Mouse (Mus musculus) testis, postnatal 10 days (tissue): ENCODE measurements around the gene Pdpk1.
"Not testable (repeated sequence)": the region's sequence is repeated elsewhere in the genome, so short reads cannot be mapped to it uniquely, and the experiment has no call there.

Experiments used
- DNase-seq: peaks from one replicate; pipeline ENCODE4 v3.0.0; 2021; ENCODE audit warnings: low spot score

The Pdpk1 gene

DNA sequence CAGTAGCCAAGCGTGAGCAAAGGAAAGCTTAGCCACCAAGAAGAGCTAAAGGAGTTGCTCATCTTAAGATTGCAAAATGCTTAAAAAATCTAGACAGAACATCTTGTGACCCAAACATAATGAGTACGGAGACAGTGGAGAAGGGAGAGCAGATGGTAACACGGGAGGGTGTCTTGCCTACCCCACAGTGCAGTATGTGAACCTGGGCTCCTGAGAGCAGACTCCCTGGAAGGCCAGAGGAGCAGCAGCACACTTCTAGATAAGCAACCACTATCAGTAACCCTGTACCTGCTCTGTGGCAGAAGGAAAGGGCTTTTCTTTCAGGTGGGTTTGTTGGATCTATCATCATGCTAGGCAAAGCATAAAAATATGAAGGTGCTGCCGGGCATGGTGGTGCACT, 37.7 kb downstream of the Pdpk1 start:
- no peak for DNase-seq

GRCm38 (mm10) chr17:24111256-24111655, 39.5 kb downstream of the Pdpk1 start:
- no peak for DNase-seq

DNA sequence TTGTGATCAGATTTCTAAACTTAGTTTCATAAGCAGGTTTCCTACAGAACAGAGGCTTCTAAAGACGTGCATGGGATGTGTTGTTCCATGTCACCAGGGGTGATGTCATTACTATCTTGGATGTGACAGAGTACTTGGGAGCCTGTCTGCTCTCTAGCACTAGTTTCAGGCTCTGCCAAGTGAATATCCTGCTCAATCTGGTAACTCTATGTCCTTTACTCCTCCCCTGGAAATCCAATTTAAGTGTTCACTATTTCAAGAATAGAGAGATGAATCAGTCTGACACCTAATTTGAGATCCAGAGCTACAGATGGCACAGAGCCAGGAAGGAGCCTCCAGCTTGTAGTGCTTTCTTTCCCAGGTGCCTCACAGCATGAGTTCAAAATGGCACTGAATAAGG, 41.8 kb downstream of the Pdpk1 start:
- DNase-seq: no peak

GRCm38 (mm10) chr17:24105111-24105510, 45.6 kb downstream of the Pdpk1 start:
- DNase-seq: no peak

GRCm38 (mm10) chr17:24098354-24098753, 52.4 kb downstream of the Pdpk1 start:
- no peak for DNase-seq

- DNase-seq: no peak
These were observed 60.1 kb downstream of the Pdpk1 start for GRCm38 (mm10) chr17:24090575-24090974.

GRCm38 (mm10) chr17:24086399-24086798, 64.3 kb downstream of the Pdpk1 start:
- DNase-seq: not testable (repeated sequence)

DNA sequence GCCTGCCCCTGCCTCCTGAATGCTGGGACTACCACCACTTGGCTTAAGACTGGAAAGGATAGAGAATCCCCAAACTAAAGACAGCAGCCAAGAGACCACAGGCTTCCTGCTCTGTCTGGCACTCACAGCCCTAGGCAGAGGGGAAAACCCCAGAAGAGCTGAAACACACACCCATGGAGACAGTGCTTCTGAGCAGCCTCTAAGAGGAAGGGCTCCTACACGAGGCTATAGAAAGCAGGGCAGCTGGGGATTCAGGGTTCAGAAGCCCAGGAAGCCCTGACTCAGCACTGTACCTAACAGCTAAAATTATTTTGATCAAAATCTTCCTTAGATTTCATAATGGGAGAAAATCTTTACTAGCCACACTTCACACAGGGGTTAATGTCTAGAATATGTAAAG, 66.1 kb downstream of the Pdpk1 start:
- no peak for DNase-seq

GRCm38 (mm10) chr17:24077101-24077500, 73.6 kb downstream of the Pdpk1 start:
- DNase-seq: no peak

DNA sequence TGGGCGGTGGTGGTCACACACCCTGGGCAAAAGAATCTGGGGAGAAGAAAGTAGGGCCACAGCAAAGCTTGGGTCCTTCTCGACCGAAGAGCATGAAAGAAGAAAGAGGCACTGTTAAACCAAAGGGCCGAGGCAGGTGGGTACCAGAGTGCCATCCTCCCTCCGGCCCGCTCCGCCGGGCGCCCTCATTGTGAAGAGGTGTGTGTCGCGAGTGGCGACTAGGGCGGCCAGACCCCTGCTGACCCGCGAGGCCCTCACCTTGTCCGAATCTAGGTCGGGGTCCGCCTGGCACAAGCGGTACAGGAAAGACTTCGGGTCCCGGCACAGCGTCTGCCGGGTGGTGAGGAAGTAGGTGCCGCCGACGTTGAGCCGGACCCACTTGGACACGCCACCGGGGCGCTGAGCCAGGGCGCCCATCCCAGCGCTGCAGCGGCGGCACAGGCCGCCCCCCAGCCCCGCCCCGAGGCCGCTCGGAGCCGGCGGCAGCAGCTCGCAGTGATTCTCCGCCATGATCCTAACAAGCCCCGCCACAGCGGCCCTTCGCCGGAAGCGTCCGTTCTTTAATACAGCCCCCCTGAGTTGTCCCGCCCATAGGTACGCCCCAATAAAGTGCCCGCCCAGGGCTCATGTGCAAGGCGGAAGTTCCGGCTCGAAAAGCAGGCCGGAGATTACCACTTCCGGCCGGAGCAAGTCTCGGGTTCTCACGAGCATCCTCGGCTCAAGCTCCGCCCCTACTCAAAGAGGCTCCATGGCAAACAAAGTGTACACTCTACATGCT, 77.6 kb downstream of the Pdpk1 start, which contains the start of gene Kctd5:
Kctd5 (minus strand) TSS at position 567 of the 778 bp plus-strand sequence.
- DNase-seq: peak; percentile 95

DNA sequence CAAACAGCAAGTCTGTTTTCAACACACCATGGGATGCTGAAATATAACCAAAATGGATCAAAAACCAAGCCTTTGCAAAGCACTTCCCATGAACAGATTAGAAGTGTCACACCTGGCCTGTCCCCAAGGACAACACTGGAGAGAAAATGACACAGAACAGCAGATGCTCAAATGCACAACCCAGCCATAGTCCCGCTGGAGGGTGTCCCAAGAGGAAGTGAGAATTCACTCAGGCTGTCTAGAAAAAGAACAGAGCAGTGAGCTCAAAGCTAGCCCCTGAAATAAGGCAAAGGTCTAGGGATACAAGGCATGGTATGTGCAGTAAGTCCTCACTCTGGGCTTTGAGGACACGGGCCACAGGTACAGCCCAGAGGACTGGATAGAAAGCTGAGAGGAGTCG, 81.2 kb downstream of the Pdpk1 start:
- DNase-seq: no peak

GRCm38 (mm10) chr17:24068271-24068670, 82.5 kb downstream of the Pdpk1 start:
- no peak for DNase-seq

DNA sequence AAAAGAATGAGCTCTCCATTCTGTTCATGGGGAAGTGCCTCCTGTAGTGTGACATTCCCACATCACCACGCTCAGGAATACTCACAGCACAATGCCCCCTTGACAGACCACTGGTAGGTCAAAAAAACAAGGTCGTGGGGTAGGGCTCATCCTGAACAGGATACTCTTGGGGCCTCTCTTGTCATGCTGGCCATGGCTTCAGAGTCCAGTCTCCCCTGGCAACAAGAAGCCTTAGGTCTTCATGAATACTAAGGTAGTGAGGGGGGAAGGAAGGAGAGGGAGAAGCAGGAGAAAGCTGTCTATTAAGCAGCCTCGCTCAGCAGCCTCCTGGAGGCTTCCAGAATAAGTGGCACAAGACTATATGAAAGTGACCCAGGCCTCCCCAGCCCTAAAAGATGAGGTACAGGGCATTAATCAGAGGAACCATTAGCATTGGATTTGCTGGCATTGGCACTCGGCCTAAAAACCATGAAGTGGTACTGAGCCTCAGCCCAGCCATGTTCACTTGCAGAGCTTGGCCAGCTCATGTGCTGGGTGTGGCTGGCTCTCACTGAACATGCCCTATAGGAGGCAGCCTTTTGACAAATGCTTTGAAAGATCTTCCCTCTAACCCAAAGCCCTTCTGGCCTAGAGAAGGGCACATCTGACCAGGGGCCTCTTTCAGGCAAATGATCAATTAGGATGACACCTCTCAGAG, 88.1 kb downstream of the Pdpk1 start:
- no peak for DNase-seq

GRCm38 (mm10) chr17:24057730-24058245, 92.9 kb downstream of the Pdpk1 start:
- DNase-seq: no peak

DNA sequence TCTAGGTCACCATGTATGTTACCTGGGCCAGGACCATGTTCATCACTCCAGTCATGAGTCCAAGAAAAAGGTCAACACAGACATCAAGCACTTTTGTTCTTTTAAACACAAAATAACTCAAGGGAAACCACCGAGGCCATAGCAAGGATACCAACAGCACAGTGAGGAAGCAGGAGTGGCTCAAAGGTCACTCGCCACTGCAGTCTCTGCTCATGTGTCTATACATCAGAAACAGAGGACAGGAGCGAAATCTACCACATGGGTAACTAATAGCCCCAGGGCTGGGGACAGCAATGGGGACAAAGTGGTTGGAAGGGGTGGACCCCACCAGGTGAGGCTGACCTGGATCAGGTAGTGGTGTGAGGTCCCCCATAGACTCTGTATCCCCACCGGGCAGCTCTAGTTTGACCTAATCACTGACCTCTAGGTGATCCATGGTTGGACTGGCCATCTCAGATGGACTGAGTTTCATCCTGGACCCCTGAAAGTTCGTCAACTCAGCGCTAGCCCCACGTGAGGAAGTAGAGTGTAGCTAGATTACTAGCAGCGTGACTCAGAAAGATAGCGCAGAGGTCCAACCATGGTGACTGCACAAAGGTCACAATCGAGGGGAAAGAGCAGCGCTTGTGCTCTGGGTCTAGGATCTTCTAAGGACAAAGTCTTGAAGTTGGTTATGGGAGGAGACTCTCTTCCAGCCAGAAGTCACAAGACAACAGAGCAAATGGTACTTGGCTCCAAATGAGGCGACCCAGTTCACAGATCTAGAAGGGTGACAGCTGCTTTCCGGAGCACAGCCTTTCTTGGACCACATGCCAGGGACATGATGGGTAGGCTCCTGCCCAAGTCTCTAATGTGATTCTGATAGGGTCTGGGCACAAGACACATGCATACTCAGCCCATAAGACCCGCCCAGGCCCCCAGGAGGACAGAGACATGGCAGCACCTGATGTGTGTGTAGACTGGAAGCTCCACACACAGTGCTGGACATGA, 93.8 kb downstream of the Pdpk1 start:
- no peak for DNase-seq

DNA sequence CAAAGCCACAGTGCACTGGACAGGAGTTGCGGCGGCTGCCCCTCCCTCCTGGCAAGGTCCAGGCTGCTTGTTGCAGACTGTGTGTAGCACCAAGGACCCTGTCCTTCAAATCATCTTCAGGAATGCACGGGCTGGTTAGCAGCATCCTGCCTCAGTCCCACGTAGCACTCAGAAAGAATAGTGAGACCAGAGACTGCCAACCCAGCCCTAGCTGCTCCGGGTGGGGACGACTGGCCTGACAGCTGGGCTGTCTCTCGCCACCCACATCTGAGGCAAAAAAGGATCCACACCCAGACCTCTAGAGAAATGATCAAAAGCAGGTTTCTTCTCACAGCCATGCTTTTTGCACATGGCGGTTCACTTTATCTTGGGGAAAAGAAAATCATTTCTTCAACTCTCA, 101.7 kb downstream of the Pdpk1 start:
- no peak for DNase-seq

DNA sequence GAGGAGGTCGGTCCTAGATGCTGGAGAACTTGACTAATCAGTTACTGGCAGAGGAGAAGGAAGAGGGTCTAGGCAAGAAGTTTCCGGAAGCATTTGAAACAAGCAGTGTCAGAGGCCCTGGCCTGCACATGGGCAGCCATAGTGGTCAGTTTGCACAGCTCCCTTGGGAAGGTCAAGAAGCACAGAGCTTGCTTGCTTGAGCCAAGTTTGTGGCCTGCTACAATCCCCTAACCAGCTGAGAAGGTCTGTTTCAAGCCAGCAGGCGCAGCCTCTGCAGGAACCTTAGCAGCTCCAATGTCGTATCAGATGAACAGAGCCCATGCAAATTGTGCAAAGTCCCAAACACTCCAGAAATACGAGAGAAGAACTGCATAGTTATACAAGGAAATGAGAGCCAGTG, 102.7 kb downstream of the Pdpk1 start:
- no peak for DNase-seq

DNA sequence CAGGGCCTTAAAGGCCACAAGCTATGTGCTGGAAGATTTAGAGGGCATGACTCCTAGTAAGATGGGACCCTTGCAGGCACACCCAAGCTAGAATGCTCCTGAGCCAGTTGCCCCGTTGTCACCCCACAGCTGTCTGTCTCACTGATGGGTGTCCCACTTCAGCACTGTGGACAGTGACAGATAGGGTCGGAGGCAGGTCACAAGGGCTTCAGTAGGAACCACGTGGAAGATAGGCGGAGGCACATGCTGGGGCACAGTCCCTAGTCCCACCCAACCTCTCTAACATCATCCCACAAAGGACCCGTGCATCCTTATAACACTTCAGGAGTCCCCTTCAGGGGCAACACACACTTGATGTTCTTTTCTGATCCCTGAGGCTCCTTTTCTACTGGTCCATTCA, 104.7 kb downstream of the Pdpk1 start:
- DNase-seq: no peak

DNA sequence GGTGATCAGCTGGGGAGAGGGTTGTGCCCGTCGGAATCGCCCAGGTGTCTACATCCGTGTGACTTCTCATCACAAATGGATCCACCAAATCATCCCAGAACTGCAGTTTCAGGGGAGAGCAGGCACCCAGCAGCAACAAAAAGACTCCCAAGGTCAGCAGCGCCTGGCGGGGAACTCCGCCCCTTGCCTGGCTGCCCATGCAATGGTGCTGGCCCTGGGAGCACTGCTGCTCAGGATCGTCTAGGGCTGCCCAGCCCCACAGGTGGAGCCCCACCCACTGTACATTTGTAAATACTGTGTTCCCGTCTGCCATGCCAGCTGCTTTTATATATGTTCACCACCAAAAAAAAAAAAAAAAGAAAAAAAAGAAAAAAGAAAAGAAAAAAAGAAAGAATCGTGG, 105.1 kb downstream of the Pdpk1 start:
- no peak for DNase-seq

GRCm38 (mm10) chr17:24044482-24044881, 106.2 kb downstream of the Pdpk1 start:
- DNase-seq: no peak

- no peak for DNase-seq
These were observed 112.9 kb downstream of the Pdpk1 start, which contains the start of gene Prss27 for GRCm38 (mm10) chr17:24037844-24038243. Prss27 (plus strand) TSS chr17:24038144.

GRCm38 (mm10) chr17:24037360-24037759, 113.4 kb downstream of the Pdpk1 start:
- no peak for DNase-seq
